Mouse (Mus musculus) cortical plate, adult 2 months (tissue): ENCODE measurements around the gene Wdr6.

Experiments used
- CTCF ChIP-seq: fragments of 200-500 bp; IDR thresholded peaks from 2 replicates; pipeline ENCODE4 v1.5.1; 2011; ENCODE audit warnings: mild to moderate bottlenecking, control low read depth, low read length; ENCODE audit not compliant: insufficient read depth; ENCODE audit errors: extremely low read depth
- POLR2A ChIP-seq: fragments of 200-500 bp; IDR thresholded peaks from 2 replicates; pipeline ENCODE4 v1.6.1; 2011; ENCODE audit warnings: mild to moderate bottlenecking, low read length, control low read depth; ENCODE audit not compliant: insufficient read depth; ENCODE audit errors: extremely low read depth

DNA sequence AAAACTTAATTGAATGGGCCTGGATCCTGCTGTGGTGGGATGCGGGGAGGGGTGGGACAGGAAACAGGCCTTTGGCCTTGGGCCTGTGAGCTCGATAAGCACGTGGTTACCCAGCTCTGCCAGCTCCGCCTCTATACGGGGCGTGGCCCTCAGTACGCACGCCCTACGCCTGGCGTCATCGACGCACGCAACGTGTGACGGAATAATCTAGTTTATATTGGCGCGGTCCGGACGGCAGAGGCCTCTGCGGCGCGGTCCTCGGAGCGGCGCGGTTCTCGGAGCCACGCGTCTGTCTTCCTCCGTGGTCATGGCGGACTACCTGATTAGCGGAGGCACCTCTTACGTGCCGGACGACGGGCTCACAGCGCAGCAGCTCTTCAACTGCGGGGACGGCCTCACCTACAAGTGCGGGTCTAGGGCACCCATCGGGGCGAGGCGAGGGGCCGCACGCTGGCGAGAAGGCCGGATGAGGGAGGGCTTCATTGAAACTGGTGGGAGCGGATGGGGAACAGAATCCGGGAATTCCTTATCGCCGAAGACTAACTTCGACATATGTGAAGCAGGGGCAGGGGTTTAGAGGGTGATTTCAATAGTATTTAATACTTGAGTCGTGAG, 18.2 kb downstream of the Wdr6 start, which contains the start of gene Impdh2:
- TF ChIP-seq POLR2A (peak; percentile 92), CTCF (no peak)
